Mouse (Mus musculus): ENCODE results near the gene Phc1.

- TF ChIP-seq CTCF (IDR thresholded peaks at IDR 0.05; ENCODE audit: insufficient read depth, low read depth, low read length) (no peak), POLR2A (IDR thresholded peaks at IDR 0.05; ENCODE audit: insufficient read depth, low read depth, low read length) (0 out of 2 replicates have a peak, but pooled peaks have one; percentile 25)
Measured at GRCm38 (mm10) chr6:122339047-122339647, 1.2 kb downstream of the Phc1 start.

Measured in olfactory bulb, adult 2 months (tissue).